Mouse (Mus musculus) neural tube, embryonic 13.5 days (tissue): Measurements from ENCODE around the gene Fgfr2. TPM values are rescaled to one million over a fixed set of nuclear protein-coding genes. Genes with fewer than 3 reads are reported as not detected.
A peak's percentile ranks its signal among the peaks of the same experiment; 100 is the strongest.

Source experiments
- ATAC-seq: fragments of 200-750 bp; cut with Nextera tagmentation; 2 replicates; pipeline ENCODE4 v1.8.0; 2017; ENCODE audit warnings: low read depth, mild to moderate bottlenecking, moderate TSS enrichment, moderate library complexity
- H3K27ac ChIP-seq: fragments of 300-500 bp; sonication (generic); replicated peaks from 2 replicates; pipeline ENCODE4 v1.5.1; 2015; ENCODE audit warnings: moderate library complexity, mild to moderate bottlenecking, inconsistent platforms
- H3K27me3 ChIP-seq: fragments of 300-500 bp; sonication (generic); 2 replicates; pipeline ENCODE4 v1.6.1; 2015; ENCODE audit warnings: mild to moderate bottlenecking, inconsistent platforms
- H3K36me3 ChIP-seq: fragments of 300-500 bp; sonication (generic); 2 replicates; pipeline ENCODE4 v1.6.1; 2015; ENCODE audit warnings: mild to moderate bottlenecking, inconsistent platforms
- H3K4me1 ChIP-seq: fragments of 300-500 bp; sonication (generic); replicated peaks from 2 replicates; pipeline ENCODE4 v1.6.1; 2015; ENCODE audit warnings: inconsistent platforms
- H3K4me2 ChIP-seq: fragments of 300-500 bp; sonication (generic); 2 replicates; pipeline ENCODE4 v1.6.1; 2015; ENCODE audit warnings: inconsistent platforms, mild to moderate bottlenecking, moderate library complexity
- H3K4me3 ChIP-seq: fragments of 300-500 bp; sonication (generic); 2 replicates; pipeline ENCODE4 v1.5.1; 2015; ENCODE audit warnings: mild to moderate bottlenecking, inconsistent platforms
- H3K9ac ChIP-seq: fragments of 300-500 bp; sonication (generic); 2 replicates; pipeline ENCODE4 v1.6.1; 2015; ENCODE audit warnings: moderate library complexity, mild to moderate bottlenecking, inconsistent platforms
- H3K9me3 ChIP-seq: fragments of 300-500 bp; sonication (generic); 2 replicates; pipeline ENCODE4 v1.6.1; 2016; ENCODE audit warnings: inconsistent platforms
- WGBS: fragments of 180-500 bp; shearing (Covaris S2); methylation state at CpG from one replicate; pipeline ENCODE4 v1.1.7; 2015; 5-methylcytosine and 5-hydroxymethylcytosine counted together
- polyA plus RNA-seq: library from polyadenylated mRNA; unstranded; fragments of >200 nt; fragmentation: Nextera tagmentation; extraction: Ambion mirVana; gene quantifications from 2 replicates; pipeline ENCODE4 v1.2.1, GENCODE M21; 2015

Fgfr2 gene
- polyA plus RNA-seq, 1 experiment from 2014 or later: 22.9 TPM

GRCm38 (mm10) chr7:132754389-132754750, 368.8 kb downstream of the Fgfr2 start:
- no peak overlapping the region for H3K4me2 ChIP-seq
- H3K27me3 ChIP-seq: no peaks in the 10 kb centered on the region
- no peak overlapping the region for H3K4me3 ChIP-seq
- H3K36me3 ChIP-seq: peaks cover 25% of the 10 kb centered on the region
- 58% methylated on average over 3 of the region's 3 CpGs for WGBS
- peak overlapping the region; percentile 65 for H3K27ac ChIP-seq
- H3K9me3 ChIP-seq: no peaks in the 10 kb centered on the region
- peaks cover 39% of the 10 kb centered on the region for H3K4me1 ChIP-seq
- H3K9ac ChIP-seq: no peak overlapping the region
- ATAC-seq: no peak

- Histone ChIP-seq H3K9me3 (no peaks in the 10 kb centered on the region), H3K9ac (no peak overlapping the region), H3K4me2 (no peak overlapping the region), H3K4me1 (peaks cover 39% of the 10 kb centered on the region), H3K27ac (peak overlapping the region; percentile 65), H3K27me3 (no peaks in the 10 kb centered on the region), H3K4me3 (no peak overlapping the region), H3K36me3 (peaks cover 20% of the 10 kb centered on the region; the same call in 1 of the 2 replicates)
- 54% methylated on average over 4 of the region's 4 CpGs for WGBS
- ATAC-seq: 0 out of 2 replicates have a peak, but pooled peaks have one; percentile 54
Observed at GRCm38 (mm10) chr7:132753518-132754388, 369.4 kb downstream of the Fgfr2 start.

GRCm38 (mm10) chr7:132751716-132752115, 371.4 kb downstream of the Fgfr2 start:
- no peak for ATAC-seq
- WGBS: 77% methylated on average over 2 of the region's 2 CpGs
- peaks cover 39% of the 10 kb centered on the region for H3K4me1 ChIP-seq

GRCm38 (mm10) chr7:132749504-132749903, 373.6 kb downstream of the Fgfr2 start:
- 91% methylated on average over 11 of the region's 11 CpGs for WGBS
- Histone ChIP-seq H3K4me1 (peaks cover 28% of the 10 kb centered on the region), H3K4me3 (no peak overlapping the region), H3K36me3 (0 out of 2 replicates have a peak, but pooled peaks cover 4% of the 10 kb centered on the region), H3K9me3 (no peaks in the 10 kb centered on the region), H3K27ac (no peak overlapping the region), H3K9ac (no peak overlapping the region), H3K27me3 (no peaks in the 10 kb centered on the region), H3K4me2 (no peak overlapping the region)
- ATAC-seq: no peak

More at GRCm38 (mm10) chr7:132751716-132752115, 371.4 kb downstream of the Fgfr2 start:
- Histone ChIP-seq H3K9ac (no peak overlapping the region), H3K36me3 (0 out of 2 replicates have a peak, but pooled peaks cover 5% of the 10 kb centered on the region), H3K27me3 (no peaks in the 10 kb centered on the region), H3K4me2 (no peak overlapping the region), H3K9me3 (no peaks in the 10 kb centered on the region), H3K27ac (no peak overlapping the region), H3K4me3 (no peak overlapping the region)

GRCm38 (mm10) chr7:132748076-132748769, 374.9 kb downstream of the Fgfr2 start:
- Histone ChIP-seq H3K4me2 (no peak overlapping the region), H3K9me3 (no peaks in the 10 kb centered on the region), H3K9ac (no peak overlapping the region), H3K4me1 (peaks cover 16% of the 10 kb centered on the region; the same call in 1 of the 2 replicates), H3K4me3 (no peak overlapping the region), H3K36me3 (0 out of 2 replicates have a peak, but pooled peaks cover 4% of the 10 kb centered on the region), H3K27me3 (no peaks in the 10 kb centered on the region), H3K27ac (no peak overlapping the region)
- no peak for ATAC-seq
- 89% methylated on average over 3 of the region's 3 CpGs for WGBS

GRCm38 (mm10) chr7:132747096-132747495, 376.1 kb downstream of the Fgfr2 start:
- H3K4me3 ChIP-seq: no peak overlapping the region
- 0 out of 2 replicates have a peak, but pooled peaks cover 4% of the 10 kb centered on the region for H3K36me3 ChIP-seq
- no peak overlapping the region for H3K27ac ChIP-seq
- no peak overlapping the region for H3K9ac ChIP-seq
- no peak for ATAC-seq
- H3K4me1 ChIP-seq: peaks cover 6% of the 10 kb centered on the region; the same call in 1 of the 2 replicates
- H3K4me2 ChIP-seq: no peak overlapping the region
- WGBS: 88% methylated on average over 6 of the region's 6 CpGs
- no peaks in the 10 kb centered on the region for H3K27me3 ChIP-seq
- no peaks in the 10 kb centered on the region for H3K9me3 ChIP-seq

- Histone ChIP-seq H3K4me2 (no peak overlapping the region), H3K36me3 (no peaks in the 10 kb centered on the region), H3K27me3 (no peaks in the 10 kb centered on the region), H3K27ac (no peak overlapping the region), H3K9me3 (no peaks in the 10 kb centered on the region), H3K4me1 (no peaks in the 10 kb centered on the region), H3K9ac (no peak overlapping the region), H3K4me3 (no peak overlapping the region)
- ATAC-seq: no peak
- 89% methylated on average over 5 of the region's 5 CpGs for whole genome bisulfite sequencing
Observed at GRCm38 (mm10) chr7:132742912-132743311, 380.2 kb downstream of the Fgfr2 start.

- H3K27me3 ChIP-seq: no peaks in the 10 kb centered on the region
- ATAC-seq: no peak
- no peak overlapping the region for H3K27ac ChIP-seq
- H3K36me3 ChIP-seq: no peaks in the 10 kb centered on the region
- peaks cover 19% of the 10 kb centered on the region for H3K4me1 ChIP-seq
- no peak overlapping the region for H3K9ac ChIP-seq
- H3K9me3 ChIP-seq: no peaks in the 10 kb centered on the region
- 92% methylated on average over 6 of the region's 6 CpGs for WGBS
- no peak overlapping the region for H3K4me2 ChIP-seq
- H3K4me3 ChIP-seq: no peak overlapping the region
Observed at GRCm38 (mm10) chr7:132739829-132740228, 383.3 kb downstream of the Fgfr2 start.

- H3K4me3 ChIP-seq: no peak overlapping the region
- H3K9me3 ChIP-seq: no peaks in the 10 kb centered on the region
- H3K36me3 ChIP-seq: no peaks in the 10 kb centered on the region
- no peak overlapping the region for H3K4me2 ChIP-seq
- H3K4me1 ChIP-seq: peaks cover 28% of the 10 kb centered on the region
- no peaks in the 10 kb centered on the region for H3K27me3 ChIP-seq
- WGBS: 92% methylated on average over 6 of the region's 6 CpGs
- ATAC-seq: no peak
- H3K9ac ChIP-seq: no peak overlapping the region
- H3K27ac ChIP-seq: no peak overlapping the region
Observed at GRCm38 (mm10) chr7:132738844-132739243, 384.3 kb downstream of the Fgfr2 start.

GRCm38 (mm10) chr7:132736099-132736862, 386.9 kb downstream of the Fgfr2 start:
- WGBS: 59% methylated on average over 16 of the region's 17 CpGs
- Histone ChIP-seq H3K9ac (no peak overlapping the region), H3K4me3 (no peak overlapping the region), H3K27ac (peak overlapping the region; percentile 33; the same call in 1 of the 2 replicates), H3K27me3 (no peaks in the 10 kb centered on the region), H3K4me2 (no peak overlapping the region), H3K9me3 (no peaks in the 10 kb centered on the region), H3K4me1 (peaks cover 53% of the 10 kb centered on the region), H3K36me3 (no peaks in the 10 kb centered on the region)
- no peak for ATAC-seq

GRCm38 (mm10) chr7:132735145-132735544, 388.0 kb downstream of the Fgfr2 start:
- H3K27ac ChIP-seq: no peak overlapping the region
- ATAC-seq: no peak
- no peak overlapping the region for H3K9ac ChIP-seq
- no peak overlapping the region for H3K4me3 ChIP-seq
- no peaks in the 10 kb centered on the region for H3K9me3 ChIP-seq
- 58% methylated on average over 5 of the region's 5 CpGs for WGBS
- no peaks in the 10 kb centered on the region for H3K27me3 ChIP-seq
- no peaks in the 10 kb centered on the region for H3K36me3 ChIP-seq
- no peak overlapping the region for H3K4me2 ChIP-seq
- peaks cover 58% of the 10 kb centered on the region for H3K4me1 ChIP-seq
